Mouse (Mus musculus): ENCODE measurements around the gene Thsd4.

The Thsd4 gene

GRCm38 (mm10) chr9:60521806-60522264, at the start of gene Thsd4:
Gene Thsd4, minus strand, starts transcription at chr9:60522046.
- peak; percentile 96 for DNase-seq

GRCm38 (mm10) chr9:60571041-60571440, 49.2 kb upstream of the Thsd4 start:
- no peak for DNase-seq

GRCm38 (mm10) chr9:60569366-60569765, 47.5 kb upstream of the Thsd4 start:
- DNase-seq = peak; percentile 65

GRCm38 (mm10) chr9:60563809-60564208, 42.0 kb upstream of the Thsd4 start:
- DNase-seq = peak; percentile 33

- DNase-seq = peak; percentile 71
Observed at GRCm38 (mm10) chr9:60562443-60563371, 40.9 kb upstream of the Thsd4 start.

GRCm38 (mm10) chr9:60561641-60562289, 39.9 kb upstream of the Thsd4 start:
- peak; percentile 90 for DNase-seq

- peak; percentile 73 for DNase-seq
Observed at GRCm38 (mm10) chr9:60558507-60558906, 36.7 kb upstream of the Thsd4 start.

GRCm38 (mm10) chr9:60551238-60551637, 29.4 kb upstream of the Thsd4 start:
- peak; percentile 37 for DNase-seq

- DNase-seq = peak; percentile 92
Observed at GRCm38 (mm10) chr9:60548182-60548581, 26.3 kb upstream of the Thsd4 start.

GRCm38 (mm10) chr9:60546169-60546568, 24.3 kb upstream of the Thsd4 start:
- no peak for DNase-seq

- peak; percentile 81 for DNase-seq
Observed at GRCm38 (mm10) chr9:60545361-60546096, 23.7 kb upstream of the Thsd4 start.

GRCm38 (mm10) chr9:60543422-60544015, 21.7 kb upstream of the Thsd4 start:
- peak; percentile 85 for DNase-seq

- no peak for DNase-seq
Observed at GRCm38 (mm10) chr9:60530310-60530709, 8.5 kb upstream of the Thsd4 start.

- DNase-seq = peak; percentile 83
Observed at GRCm38 (mm10) chr9:60529348-60530243, 7.8 kb upstream of the Thsd4 start.

GRCm38 (mm10) chr9:60528269-60528668, 6.4 kb upstream of the Thsd4 start:
- peak; percentile 70 for DNase-seq

GRCm38 (mm10) chr9:60527836-60528235, 6.0 kb upstream of the Thsd4 start:
- DNase-seq = peak; percentile 75

GRCm38 (mm10) chr9:60527051-60527450, 5.2 kb upstream of the Thsd4 start:
- no peak for DNase-seq

GRCm38 (mm10) chr9:60526195-60526594, 4.3 kb upstream of the Thsd4 start:
- peak; percentile 79 for DNase-seq

- no peak for DNase-seq
Observed at GRCm38 (mm10) chr9:60521143-60521542, 703 bp downstream of the Thsd4 start.

- no peak for DNase-seq
Observed at GRCm38 (mm10) chr9:60519601-60520000, 2.2 kb downstream of the Thsd4 start.

- peak; percentile 92 for DNase-seq
Observed at GRCm38 (mm10) chr9:60518216-60518615, 3.6 kb downstream of the Thsd4 start.

GRCm38 (mm10) chr9:60517148-60517547, 4.7 kb downstream of the Thsd4 start:
- DNase-seq = peak; percentile 89

Data from heart, adult 11 months (tissue).